Mouse (Mus musculus): Measurements from ENCODE around the gene Rfx4.

The Rfx4 gene

GRCm38 (mm10) chr10:84913148-84913547 lies 157.3 kb downstream of the Rfx4 start:
- no peak for DNase-seq

GRCm38 (mm10) chr10:84915476-84915875 lies 159.6 kb downstream of the Rfx4 start:
- no peak for DNase-seq

GRCm38 (mm10) chr10:84916810-84917730 lies 161.2 kb downstream of the Rfx4 start, which contains the start of gene Ric8b:
Gene Ric8b, plus strand, starts transcription at chr10:84917616.
- peak; percentile 97 to 100 for DNase-seq

GRCm38 (mm10) chr10:84917731-84918095 lies 161.9 kb downstream of the Rfx4 start:
- no peak for DNase-seq

GRCm38 (mm10) chr10:84926336-84926735 lies 170.5 kb downstream of the Rfx4 start:
- no peak for DNase-seq

- no peak for DNase-seq
Observed at GRCm38 (mm10) chr10:84926885-84927284, 171.0 kb downstream of the Rfx4 start.

- no peak for DNase-seq
Observed at GRCm38 (mm10) chr10:84928465-84928864, 172.6 kb downstream of the Rfx4 start.

GRCm38 (mm10) chr10:84935553-84936209 lies 179.8 kb downstream of the Rfx4 start:
- DNase-seq: no peak

- DNase-seq: no peak
Observed at GRCm38 (mm10) chr10:84936832-84937515, 181.1 kb downstream of the Rfx4 start.

GRCm38 (mm10) chr10:84938094-84938820 lies 182.4 kb downstream of the Rfx4 start:
- DNase-seq: no peak

- no peak for DNase-seq
Observed at GRCm38 (mm10) chr10:84938886-84939285, 183.0 kb downstream of the Rfx4 start.

- no peak for DNase-seq
Observed at GRCm38 (mm10) chr10:84940356-84940755, 184.5 kb downstream of the Rfx4 start.

GRCm38 (mm10) chr10:84945692-84946091 lies 189.8 kb downstream of the Rfx4 start:
- no peak for DNase-seq

- no peak for DNase-seq
Observed at GRCm38 (mm10) chr10:84948970-84949683, 193.3 kb downstream of the Rfx4 start.

- no peak for DNase-seq
Observed at GRCm38 (mm10) chr10:84949684-84950010, 193.8 kb downstream of the Rfx4 start.

- DNase-seq: no peak
Observed at GRCm38 (mm10) chr10:84950384-84950783, 194.5 kb downstream of the Rfx4 start.

GRCm38 (mm10) chr10:84954236-84954635 lies 198.4 kb downstream of the Rfx4 start:
- no peak for DNase-seq
